Mouse (Mus musculus) liver, postnatal 0 days (tissue): ENCODE data around the gene Sv2a.

ENCODE experiments used
- CTCF ChIP-seq: sonication (generic); IDR thresholded peaks from 2 replicates; pipeline ENCODE4 v1.5.1; 2016; ENCODE audit warnings: antibody characterized with exemption, low read depth
- EP300 ChIP-seq: IDR thresholded peaks from 2 replicates; pipeline ENCODE4 v1.6.1; 2016; ENCODE audit warnings: antibody characterized with exemption, low read depth, mild to moderate bottlenecking

DNA sequence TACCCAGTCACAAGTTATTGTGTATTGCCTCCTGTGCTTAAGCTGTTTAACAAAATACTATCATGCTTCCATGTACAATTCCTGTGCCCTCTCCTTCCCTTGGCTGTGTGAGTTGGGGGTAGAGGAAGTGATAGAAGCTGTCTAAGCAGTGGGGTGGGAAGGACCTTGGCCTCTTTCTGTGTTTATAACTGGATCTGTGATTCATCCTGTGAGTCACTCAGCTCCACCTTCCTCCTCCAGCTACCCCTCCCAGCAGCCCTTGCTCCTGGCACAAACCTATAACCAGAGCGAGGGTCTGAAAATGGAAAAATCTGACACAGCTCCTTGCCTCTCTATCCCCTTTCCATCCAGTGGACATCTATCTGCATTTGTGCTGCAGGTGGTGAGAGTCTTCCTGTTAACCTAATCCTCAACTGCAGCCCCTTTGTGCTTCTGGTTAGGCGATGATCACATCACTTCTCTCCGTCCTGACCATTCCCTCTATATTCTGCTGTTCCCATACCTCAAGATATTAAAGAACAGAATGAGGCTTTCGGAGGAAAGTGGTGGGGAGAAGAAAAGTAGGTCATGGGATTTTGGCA, 20.6 kb upstream of the Sv2a start:
- TF ChIP-seq CTCF (no peak), EP300 (no peak)
